Mouse (Mus musculus) hindbrain, embryonic 12.5 days (tissue): ENCODE data around the gene Mapk8. TPM values are rescaled to one million over a fixed set of nuclear protein-coding genes. Genes with fewer than 3 reads are reported as not detected.

ENCODE experiments used
- ATAC-seq: fragments of 200-750 bp; cut with Nextera tagmentation; 2 replicates; pipeline ENCODE4 v1.8.0; 2017; ENCODE audit warnings: moderate TSS enrichment; ENCODE audit not compliant: low FRiP score
- H3K27ac ChIP-seq: fragments of 300-500 bp; sonication (generic); 2 replicates; pipeline ENCODE4 v1.5.1; 2016; ENCODE audit warnings: mild to moderate bottlenecking
- H3K27me3 ChIP-seq: fragments of 300-500 bp; sonication (generic); 2 replicates; pipeline ENCODE4 v1.6.1; 2016; ENCODE audit warnings: mild to moderate bottlenecking
- H3K36me3 ChIP-seq: fragments of 300-500 bp; sonication (generic); 2 replicates; pipeline ENCODE4 v1.6.1; 2016; ENCODE audit warnings: mild to moderate bottlenecking
- H3K4me1 ChIP-seq: fragments of 300-500 bp; sonication (generic); 2 replicates; pipeline ENCODE4 v1.6.1; 2016
- H3K4me2 ChIP-seq: fragments of 300-500 bp; sonication (generic); replicated peaks from 2 replicates; pipeline ENCODE4 v1.6.1; 2016; ENCODE audit warnings: mild to moderate bottlenecking
- H3K4me3 ChIP-seq: fragments of 300-500 bp; sonication (generic); 2 replicates; pipeline ENCODE4 v1.5.1; 2016; ENCODE audit warnings: mild to moderate bottlenecking
- H3K9ac ChIP-seq: fragments of 300-500 bp; sonication (generic); 2 replicates; pipeline ENCODE4 v1.6.1; 2016; ENCODE audit warnings: mild to moderate bottlenecking, moderate library complexity
- H3K9me3 ChIP-seq: fragments of 300-500 bp; sonication (generic); replicated peaks from 2 replicates; pipeline ENCODE4 v1.6.1; 2016; ENCODE audit warnings: mild to moderate bottlenecking
- WGBS: fragments of 180-500 bp; shearing (Covaris S2); methylation state at CpG from one replicate; pipeline ENCODE4 v1.1.7; 2016; 5-methylcytosine and 5-hydroxymethylcytosine counted together
- polyA plus RNA-seq: library from polyadenylated mRNA; unstranded; fragments of >200 nt; fragmentation: Nextera tagmentation; extraction: Ambion mirVana; gene quantifications from 2 replicates; pipeline ENCODE4 v1.2.1, GENCODE M21; 2016

Mapk8 gene
- polyA plus RNA-seq, 1 experiment from 2014 or later = 30.1 TPM

DNA sequence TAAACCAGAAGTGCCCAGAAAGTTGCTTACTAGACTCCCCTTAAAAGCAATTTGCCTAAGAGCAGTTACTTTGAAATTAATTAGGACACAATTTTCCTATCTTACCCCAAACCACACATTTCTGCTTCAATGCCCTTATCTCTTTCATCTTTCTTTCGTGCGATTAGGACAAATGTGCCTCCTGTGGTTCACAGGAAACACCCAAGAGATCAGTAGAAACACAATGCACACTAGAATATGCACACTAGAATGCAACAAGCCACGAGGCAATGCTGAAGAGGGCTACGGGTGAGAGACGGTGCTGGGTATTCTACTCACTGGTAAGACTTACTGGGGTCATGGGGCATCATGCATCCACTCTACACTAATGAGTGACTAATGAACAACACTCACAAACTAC is 68.2 kb downstream of the Mapk8 start:
- Histone ChIP-seq H3K4me3 (no peak overlapping the region), H3K27ac (no peak overlapping the region), H3K4me1 (no peaks in the 10 kb centered on the region), H3K9me3 (no peaks in the 10 kb centered on the region), H3K4me2 (no peak overlapping the region), H3K36me3 (peaks cover 29% of the 10 kb centered on the region), H3K27me3 (no peaks in the 10 kb centered on the region), H3K9ac (no peak overlapping the region)
- ATAC-seq = no peak
- WGBS = 78% methylated on average over 5 of the region's 5 CpGs

DNA sequence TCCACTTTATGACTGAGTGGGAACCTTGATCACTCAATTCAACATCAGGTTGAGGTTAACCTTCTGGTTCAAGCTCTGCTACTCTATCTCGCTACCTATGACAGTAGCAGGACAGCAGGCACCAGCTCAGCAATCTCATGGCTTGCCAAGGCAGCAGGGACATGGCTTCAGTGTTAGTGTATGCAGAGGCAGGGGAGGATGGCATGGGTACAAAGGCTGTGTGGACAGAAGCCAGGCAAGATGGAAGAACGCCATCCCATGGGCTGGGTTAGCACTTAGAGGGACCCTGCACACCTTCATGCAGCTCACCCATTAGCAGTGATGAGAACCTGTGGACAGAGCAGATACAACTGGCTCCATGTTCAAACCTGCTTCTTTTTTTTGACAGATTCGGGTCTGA is 69.7 kb downstream of the Mapk8 start:
- Histone ChIP-seq H3K27me3 (no peaks in the 10 kb centered on the region), H3K27ac (no peak overlapping the region), H3K4me1 (no peaks in the 10 kb centered on the region), H3K9me3 (no peaks in the 10 kb centered on the region), H3K4me3 (no peak overlapping the region), H3K4me2 (no peak overlapping the region), H3K9ac (no peak overlapping the region), H3K36me3 (peaks cover 16% of the 10 kb centered on the region)
- ATAC-seq = no peak
- 89% methylated on average over 3 of the region's 3 CpGs for WGBS

DNA sequence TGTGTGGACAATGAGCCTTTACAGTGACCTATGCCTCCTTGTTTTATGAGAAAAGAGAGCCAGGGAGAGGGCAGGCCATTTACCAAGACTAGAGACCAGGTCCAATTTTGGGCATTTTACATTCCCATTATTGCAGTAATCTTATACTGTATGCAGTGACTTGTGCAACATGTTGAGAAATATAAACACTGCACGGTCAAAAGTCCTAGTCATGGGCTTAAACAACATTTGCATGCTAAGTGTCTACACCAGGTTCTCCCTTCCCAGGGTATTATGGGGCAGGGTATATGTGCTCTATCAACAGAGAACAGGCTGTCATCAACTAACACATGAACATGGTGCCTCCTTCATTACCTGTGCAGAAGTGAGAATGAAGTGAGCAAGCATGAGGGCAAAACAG is 72.9 kb downstream of the Mapk8 start:
- Histone ChIP-seq H3K4me1 (peaks cover 7% of the 10 kb centered on the region), H3K36me3 (peaks cover 7% of the 10 kb centered on the region; the same call in 1 of the 2 replicates), H3K4me2 (no peak overlapping the region), H3K27ac (no peak overlapping the region), H3K27me3 (no peaks in the 10 kb centered on the region), H3K4me3 (no peak overlapping the region), H3K9ac (no peak overlapping the region), H3K9me3 (no peaks in the 10 kb centered on the region)
- WGBS = 91% methylated on average over 1 of the region's 1 CpGs
- ATAC-seq = no peak

DNA sequence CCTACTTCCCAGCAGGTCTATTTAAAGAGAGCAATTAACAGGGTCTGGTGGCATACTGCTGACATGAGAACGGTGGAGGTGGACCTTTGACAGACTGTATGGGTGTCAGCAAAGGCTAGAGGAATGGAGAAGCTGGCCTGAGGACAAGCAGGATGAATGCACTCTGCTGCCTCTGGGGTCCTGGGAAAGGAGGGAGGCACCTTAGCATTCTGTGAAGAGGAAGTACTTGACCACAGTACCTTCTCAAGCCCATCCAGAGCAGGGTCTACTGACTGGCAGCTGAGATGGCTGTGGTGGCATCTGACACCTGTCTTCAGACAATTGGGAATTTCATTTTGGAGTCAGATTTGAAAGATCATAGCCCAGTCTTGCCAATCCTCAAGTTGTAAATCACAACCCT is 73.7 kb downstream of the Mapk8 start:
- no peaks in the 10 kb centered on the region for H3K9me3 ChIP-seq
- peaks cover 4% of the 10 kb centered on the region; the same call in 1 of the 2 replicates for H3K36me3 ChIP-seq
- no peak overlapping the region for H3K4me3 ChIP-seq
- no peak overlapping the region for H3K4me2 ChIP-seq
- no peak overlapping the region for H3K9ac ChIP-seq
- no peak overlapping the region for H3K27ac ChIP-seq
- H3K27me3 ChIP-seq = no peaks in the 10 kb centered on the region
- ATAC-seq = no peak
- H3K4me1 ChIP-seq = peaks cover 7% of the 10 kb centered on the region
- WGBS = 72% methylated on average over 1 of the region's 1 CpGs

DNA sequence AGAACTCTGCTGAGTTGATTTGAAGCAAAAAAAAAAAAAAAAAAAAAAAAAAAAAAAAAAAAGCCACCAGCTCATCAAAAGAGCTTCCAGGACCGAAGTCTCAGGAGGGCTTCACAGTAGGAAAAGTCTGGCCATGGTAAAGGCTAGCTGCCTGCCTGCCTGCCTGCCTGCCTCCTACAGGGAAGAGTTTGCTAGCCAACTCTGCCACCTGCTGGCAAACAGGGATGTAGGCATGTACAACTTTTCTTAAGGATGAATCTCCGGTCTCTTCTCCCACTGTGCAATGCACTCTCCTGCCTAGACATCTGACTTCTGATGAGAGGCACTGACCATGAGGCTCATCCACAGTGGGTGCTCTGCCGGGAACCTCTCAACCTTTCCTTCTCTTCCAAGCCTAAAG is 75.7 kb downstream of the Mapk8 start:
- Histone ChIP-seq H3K4me1 (peaks cover 15% of the 10 kb centered on the region), H3K4me2 (no peak overlapping the region), H3K9me3 (no peaks in the 10 kb centered on the region), H3K27ac (no peak overlapping the region), H3K27me3 (no peaks in the 10 kb centered on the region), H3K36me3 (no peaks in the 10 kb centered on the region), H3K4me3 (no peak overlapping the region), H3K9ac (no peak overlapping the region)
- 0 out of 2 replicates have a peak, but pooled peaks have one; percentile 8 for ATAC-seq
- WGBS = 17% methylated on average over 3 of the region's 3 CpGs

DNA sequence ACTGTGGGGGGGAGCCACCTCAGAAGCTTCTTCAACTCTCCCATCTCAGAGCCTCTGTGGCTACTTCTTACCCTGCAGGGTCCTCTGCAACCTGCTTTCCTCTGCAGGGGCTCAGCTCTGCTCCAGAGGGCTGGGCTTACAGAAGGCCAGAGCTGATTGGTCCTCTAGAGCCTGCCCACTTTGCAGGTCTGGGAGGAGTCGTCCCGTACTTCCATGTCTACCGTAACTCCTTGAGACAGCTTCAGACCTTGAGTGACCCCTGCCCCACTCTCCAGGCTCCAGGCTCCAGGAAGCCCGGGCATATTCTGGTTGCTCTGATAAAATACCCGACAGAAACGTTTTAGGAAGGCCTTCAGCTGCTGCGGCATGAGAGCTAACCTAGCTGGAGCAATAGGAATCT is 76.9 kb downstream of the Mapk8 start:
- no peaks in the 10 kb centered on the region for H3K9me3 ChIP-seq
- H3K36me3 ChIP-seq = no peaks in the 10 kb centered on the region
- WGBS = 16% methylated on average over 7 of the region's 7 CpGs
- H3K9ac ChIP-seq = no peak overlapping the region
- H3K4me1 ChIP-seq = peaks cover 15% of the 10 kb centered on the region
- peak overlapping the region; percentile 26; the same call in 1 of the 2 replicates for H3K4me2 ChIP-seq
- no peak for ATAC-seq
- H3K27ac ChIP-seq = no peak overlapping the region
- H3K4me3 ChIP-seq = no peak overlapping the region
- no peaks in the 10 kb centered on the region for H3K27me3 ChIP-seq

DNA sequence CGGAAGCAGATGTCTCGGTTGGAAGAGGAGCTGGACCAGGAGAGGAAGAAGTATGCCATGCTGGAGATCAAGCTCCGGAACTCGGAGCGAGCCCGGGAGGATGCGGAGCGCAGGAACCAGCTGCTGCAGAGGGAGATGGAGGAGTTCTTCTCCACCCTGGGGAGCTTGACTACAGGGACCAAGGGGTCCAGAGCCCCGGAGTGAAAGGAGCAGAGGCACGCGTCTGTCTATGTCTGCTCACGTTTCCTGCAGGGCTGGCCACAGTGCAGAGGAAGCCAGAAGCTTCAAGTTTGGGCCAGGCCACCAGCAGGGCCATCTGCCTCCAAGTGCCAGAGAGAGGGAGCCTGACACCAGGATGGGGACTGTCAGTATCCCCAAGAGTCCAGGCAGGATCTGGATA is 77.6 kb downstream of the Mapk8 start:
- no peak overlapping the region for H3K4me2 ChIP-seq
- no peak overlapping the region for H3K27ac ChIP-seq
- H3K27me3 ChIP-seq = no peaks in the 10 kb centered on the region
- peaks cover 15% of the 10 kb centered on the region for H3K4me1 ChIP-seq
- no peaks in the 10 kb centered on the region for H3K9me3 ChIP-seq
- WGBS = 88% methylated on average over 12 of the region's 12 CpGs
- no peak for ATAC-seq
- no peak overlapping the region for H3K4me3 ChIP-seq
- no peaks in the 10 kb centered on the region for H3K36me3 ChIP-seq
- no peak overlapping the region for H3K9ac ChIP-seq

DNA sequence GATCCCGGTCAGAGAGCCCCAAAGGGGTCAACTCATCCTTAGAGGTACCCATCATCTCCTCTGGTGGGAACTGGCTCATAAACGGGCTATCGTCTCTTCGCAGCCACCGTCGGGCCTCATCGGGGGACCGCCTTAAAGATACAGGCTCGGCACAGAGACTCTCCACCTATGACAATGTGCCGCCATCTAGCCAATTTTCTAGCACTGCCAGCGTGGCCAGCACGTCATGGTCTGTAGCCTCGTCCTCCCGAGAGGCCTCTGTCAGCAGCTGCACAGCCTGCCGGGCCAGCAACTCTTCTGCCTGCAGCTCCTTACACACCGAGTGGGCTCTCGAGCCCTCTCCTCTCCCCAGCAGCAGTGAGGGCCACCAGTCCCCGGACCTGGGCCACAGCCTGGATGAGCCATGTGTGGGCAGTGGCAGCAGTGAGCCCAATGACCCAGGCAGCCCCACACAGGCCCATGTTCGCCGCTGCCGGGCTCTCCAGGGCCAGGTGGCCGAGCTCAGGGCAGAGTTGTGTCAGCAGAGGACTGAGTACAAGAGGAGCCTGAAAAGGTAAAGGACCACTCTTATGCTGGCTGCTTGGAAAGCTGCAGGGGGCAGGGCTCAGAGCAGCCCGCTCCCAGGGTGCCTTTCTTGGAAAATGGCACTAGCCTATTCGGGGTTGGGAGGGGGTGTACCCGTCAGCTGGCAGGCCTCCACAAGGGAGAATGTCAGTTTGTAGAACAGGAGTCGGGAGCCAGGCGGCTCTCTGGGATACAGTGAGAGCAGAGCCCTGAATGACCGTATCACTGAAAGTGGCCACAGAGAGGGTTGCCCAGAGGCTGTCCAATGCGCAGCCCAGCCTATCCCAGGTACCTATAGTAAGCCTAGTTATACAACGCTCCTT is 79.8 kb downstream of the Mapk8 start:
- no peak overlapping the region for H3K27ac ChIP-seq
- no peaks in the 10 kb centered on the region for H3K36me3 ChIP-seq
- H3K4me2 ChIP-seq = no peak overlapping the region
- no peaks in the 10 kb centered on the region for H3K27me3 ChIP-seq
- 71% methylated on average over 30 of the region's 30 CpGs for WGBS
- H3K4me1 ChIP-seq = peaks cover 27% of the 10 kb centered on the region
- no peaks in the 10 kb centered on the region for H3K9me3 ChIP-seq
- ATAC-seq = peak; percentile 25
- no peak overlapping the region for H3K4me3 ChIP-seq
- no peak overlapping the region for H3K9ac ChIP-seq

DNA sequence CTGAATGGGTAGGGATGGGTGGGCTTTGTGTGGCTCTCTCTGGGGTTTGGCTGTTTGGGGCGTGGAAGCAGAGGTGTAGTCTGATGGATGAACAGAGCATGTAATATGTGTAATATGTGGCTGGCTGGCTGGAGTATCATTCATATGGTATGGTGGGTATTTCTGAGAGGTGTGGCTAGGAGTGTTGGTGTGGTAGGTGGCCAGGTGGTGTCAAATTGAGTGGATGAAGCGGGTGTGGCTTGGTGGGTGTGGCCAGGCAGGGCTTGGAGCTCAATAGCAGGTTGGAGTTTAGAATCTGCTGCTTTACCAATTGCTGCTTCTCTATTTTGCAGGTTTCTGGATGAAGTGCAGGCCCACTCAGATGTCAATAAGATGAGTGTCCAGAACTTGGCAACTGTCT is 82.9 kb downstream of the Mapk8 start:
- Histone ChIP-seq H3K27ac (no peak overlapping the region), H3K4me1 (peaks cover 29% of the 10 kb centered on the region), H3K36me3 (no peaks in the 10 kb centered on the region), H3K4me2 (no peak overlapping the region), H3K9me3 (no peaks in the 10 kb centered on the region), H3K4me3 (no peak overlapping the region), H3K9ac (no peak overlapping the region), H3K27me3 (no peaks in the 10 kb centered on the region)
- 93% methylated on average over 2 of the region's 2 CpGs for whole genome bisulfite sequencing
- no peak for ATAC-seq

DNA sequence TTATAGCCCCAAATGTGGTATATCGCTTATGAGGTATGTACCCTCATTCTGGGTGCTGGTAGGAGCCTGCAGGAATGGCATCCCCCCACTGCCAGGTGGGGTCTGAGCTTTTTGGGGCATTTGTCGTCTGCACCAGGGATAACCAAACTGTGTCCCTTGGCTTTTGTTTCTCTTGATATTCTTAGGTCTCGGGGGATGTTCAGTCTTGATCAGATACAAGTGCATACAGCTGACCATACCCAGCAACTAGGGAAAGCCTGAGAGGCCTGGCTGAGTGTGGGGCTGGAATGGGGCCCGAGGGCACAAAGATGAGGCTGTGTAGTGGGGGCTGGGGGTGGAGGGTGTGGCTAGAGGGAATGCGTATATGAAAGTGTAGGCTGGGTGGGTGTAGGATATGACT is 83.3 kb downstream of the Mapk8 start:
- Histone ChIP-seq H3K4me2 (no peak overlapping the region), H3K4me1 (peaks cover 29% of the 10 kb centered on the region), H3K9me3 (no peaks in the 10 kb centered on the region), H3K27ac (no peak overlapping the region), H3K27me3 (no peaks in the 10 kb centered on the region), H3K36me3 (no peaks in the 10 kb centered on the region), H3K9ac (no peak overlapping the region), H3K4me3 (no peak overlapping the region)
- ATAC-seq = no peak
- WGBS = 83% methylated on average over 5 of the region's 5 CpGs

DNA sequence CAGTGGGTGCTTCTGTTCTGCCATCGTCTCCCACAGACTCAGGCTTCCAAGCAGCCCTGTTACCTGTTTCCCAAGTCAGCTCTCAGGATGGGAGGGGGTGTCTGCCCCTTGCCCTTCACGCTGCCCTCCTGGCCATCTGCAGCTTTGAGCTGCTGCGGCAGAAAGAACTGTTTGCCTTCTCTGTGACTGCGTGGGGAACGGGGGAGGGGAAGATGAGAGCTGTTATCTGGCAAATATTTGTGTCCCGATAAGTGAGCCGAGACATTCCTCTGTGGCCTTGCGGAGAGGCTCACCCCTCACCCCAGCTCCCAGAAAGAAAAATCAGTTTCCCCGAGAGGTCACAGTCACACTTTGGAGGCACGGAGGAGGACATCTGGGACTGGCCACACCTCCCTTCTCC is 84.2 kb downstream of the Mapk8 start:
- H3K27me3 ChIP-seq = no peaks in the 10 kb centered on the region
- no peaks in the 10 kb centered on the region for H3K36me3 ChIP-seq
- H3K4me1 ChIP-seq = peaks cover 29% of the 10 kb centered on the region
- H3K9me3 ChIP-seq = no peaks in the 10 kb centered on the region
- ATAC-seq = no peak
- no peak overlapping the region for H3K4me3 ChIP-seq
- 30% methylated on average over 10 of the region's 10 CpGs for WGBS
- no peak overlapping the region for H3K9ac ChIP-seq
- no peak overlapping the region for H3K4me2 ChIP-seq
- no peak overlapping the region for H3K27ac ChIP-seq

DNA sequence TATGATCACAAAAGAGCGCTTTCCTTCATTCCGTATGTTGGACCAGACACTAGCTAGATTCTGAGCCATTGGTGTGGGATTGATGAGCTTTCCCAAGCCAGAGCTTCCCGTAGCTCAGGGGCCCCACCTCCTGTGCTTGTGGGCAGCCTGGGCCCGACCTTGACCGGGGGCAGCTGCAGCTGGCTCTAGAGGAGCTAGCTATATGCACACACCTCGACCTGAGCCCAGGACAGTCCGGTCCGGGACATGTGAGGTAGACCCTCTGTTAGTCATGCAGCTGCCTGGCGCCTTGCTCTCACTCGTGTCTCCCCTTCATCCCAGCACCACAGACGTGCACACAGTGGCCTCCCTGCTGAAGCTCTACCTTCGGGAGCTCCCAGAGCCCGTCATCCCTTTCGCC is 84.8 kb downstream of the Mapk8 start:
- Histone ChIP-seq H3K36me3 (no peaks in the 10 kb centered on the region), H3K4me3 (no peak overlapping the region), H3K9me3 (no peaks in the 10 kb centered on the region), H3K27me3 (no peaks in the 10 kb centered on the region), H3K9ac (no peak overlapping the region), H3K4me1 (peaks cover 26% of the 10 kb centered on the region), H3K4me2 (no peak overlapping the region), H3K27ac (no peak overlapping the region)
- ATAC-seq = no peak
- 67% methylated on average over 14 of the region's 14 CpGs for WGBS

DNA sequence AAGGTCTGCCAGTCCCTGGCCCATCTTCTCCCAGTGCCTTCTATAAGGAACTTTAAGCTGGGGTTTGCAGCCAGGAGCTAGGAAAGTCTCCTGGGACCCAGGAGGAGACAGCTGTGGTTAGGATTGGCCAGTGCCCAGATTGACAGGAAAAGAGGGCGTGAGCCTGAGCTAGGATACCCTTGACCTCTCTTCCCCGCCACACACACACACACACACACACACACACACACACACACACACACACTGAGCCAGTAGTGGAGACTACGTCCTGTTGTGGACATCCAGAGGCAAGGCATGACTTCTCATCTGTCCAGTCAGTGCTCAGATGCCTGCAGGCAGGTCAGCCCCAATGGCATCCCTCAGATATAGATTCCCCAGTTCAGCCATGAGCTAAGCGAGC is 85.4 kb downstream of the Mapk8 start:
- Histone ChIP-seq H3K9ac (no peak overlapping the region), H3K27ac (no peak overlapping the region), H3K4me2 (no peak overlapping the region), H3K4me1 (peaks cover 21% of the 10 kb centered on the region), H3K4me3 (no peak overlapping the region), H3K27me3 (no peaks in the 10 kb centered on the region), H3K36me3 (no peaks in the 10 kb centered on the region), H3K9me3 (no peaks in the 10 kb centered on the region)
- no peak for ATAC-seq
- whole genome bisulfite sequencing = 64% methylated on average over 3 of the region's 4 CpGs
